Mouse (Mus musculus) G1E (cell line): ENCODE measurements around the gene Scaf4.

ENCODE experiments used
- CTCF ChIP-seq: IDR thresholded peaks from 2 replicates; pipeline ENCODE4 v1.5.1; 2012; ENCODE audit warnings: low read depth, low read length, inconsistent platforms, mixed read lengths
- GATA1 ChIP-seq: IDR thresholded peaks from 2 replicates; pipeline ENCODE4 v1.6.1; 2012; ENCODE audit warnings: borderline replicate concordance, low read length, inconsistent platforms, mixed read lengths
- GATA2 ChIP-seq: IDR thresholded peaks from 2 replicates; pipeline ENCODE4 v1.6.1; 2012; ENCODE audit warnings: low read depth, low read length, inconsistent platforms, borderline replicate concordance

GRCm38 (mm10) chr16:90280989-90281388 lies 3.3 kb downstream of the Scaf4 start:
- TF ChIP-seq CTCF, result no peak
- TF ChIP-seq GATA1, result no peak
- TF ChIP-seq GATA2, result no peak
